Mouse (Mus musculus): Measurements from ENCODE around the gene Defa36. TPM values are rescaled to one million over a fixed set of nuclear protein-coding genes. Genes with fewer than 3 reads are reported as not detected.

Defa36 gene
- 52.6 TPM for polyA plus RNA-seq (2014; fragmentation: Illumina TruSeq; extraction: RNeasy Lipid Tissue Mini Kit (QIAGEN cat#74804); ENCODE audit: low replicate concordance)

GRCm38 (mm10) chr8:21427111-21427510 lies at the start of gene Defa36:
Gene Defa36 (plus strand): TSS chr8:21427411.

DNA sequence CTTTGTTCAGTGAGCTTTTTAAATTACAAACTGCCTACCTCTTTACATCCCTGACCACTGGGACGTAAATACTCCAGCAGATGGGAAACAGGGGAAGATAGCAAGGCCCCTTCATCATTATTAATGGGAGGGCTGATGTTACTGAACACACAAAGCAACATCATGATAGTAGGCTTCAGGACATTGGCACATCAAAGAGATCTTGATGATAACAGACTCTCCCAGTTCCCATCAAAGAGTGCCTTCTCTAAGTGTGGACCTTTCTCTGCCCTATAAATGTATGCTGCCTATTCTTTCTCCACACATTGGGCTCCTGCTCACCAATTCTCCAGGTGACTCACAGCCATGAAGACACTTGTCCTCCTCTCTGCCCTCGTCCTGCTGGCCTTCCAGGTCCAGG lies 49.0 kb upstream of the Defa36 start, which contains the start of gene Defa2:
Defa2 (plus strand) TSS at position 301 of the 400 bp plus-strand sequence.

GRCm38 (mm10) chr8:21391511-21391910 lies 35.7 kb upstream of the Defa36 start, which contains the start of gene Defa33:
Gene Defa33 (plus strand): TSS chr8:21391811.

GRCm38 (mm10) chr8:21456460-21456859 lies 29.2 kb downstream of the Defa36 start, which contains the start of gene Gm7849:
Gene Gm7849 (minus strand): TSS chr8:21456560.

Other genes starting within 250 kb of the Defa36 start
- gene Defa31, start 235.8 kb upstream of the Defa36 start, polyA plus RNA-seq (2014; fragmentation: Illumina TruSeq; extraction: RNeasy Lipid Tissue Mini Kit (QIAGEN cat#74804); ENCODE audit: low replicate concordance), result 5,443 TPM
- not detected for gene Gm15293, start 225.8 kb upstream of the Defa36 start, polyA plus RNA-seq (2014; fragmentation: Illumina TruSeq; extraction: RNeasy Lipid Tissue Mini Kit (QIAGEN cat#74804); ENCODE audit: low replicate concordance)
- gene Gm15292, start 177.7 kb upstream of the Defa36 start, polyA plus RNA-seq (2014; fragmentation: Illumina TruSeq; extraction: RNeasy Lipid Tissue Mini Kit (QIAGEN cat#74804); ENCODE audit: low replicate concordance), result 82.5 TPM
- not detected for gene Defa27, start 111.9 kb upstream of the Defa36 start, polyA plus RNA-seq (2014; fragmentation: Illumina TruSeq; extraction: RNeasy Lipid Tissue Mini Kit (QIAGEN cat#74804); ENCODE audit: low replicate concordance)
- gene Defa29, start 100.4 kb upstream of the Defa36 start, polyA plus RNA-seq (2014; fragmentation: Illumina TruSeq; extraction: RNeasy Lipid Tissue Mini Kit (QIAGEN cat#74804); ENCODE audit: low replicate concordance), result 41.6 TPM
- 12.8 TPM for gene Defa2, start 48.9 kb upstream of the Defa36 start, polyA plus RNA-seq (2014; fragmentation: Illumina TruSeq; extraction: RNeasy Lipid Tissue Mini Kit (QIAGEN cat#74804); ENCODE audit: low replicate concordance)
- gene Defa33, start 35.6 kb upstream of the Defa36 start, polyA plus RNA-seq (2014; fragmentation: Illumina TruSeq; extraction: RNeasy Lipid Tissue Mini Kit (QIAGEN cat#74804); ENCODE audit: low replicate concordance), result 12.8 TPM
- gene Gm7849, start 29.1 kb downstream of the Defa36 start, polyA plus RNA-seq (2014; fragmentation: Illumina TruSeq; extraction: RNeasy Lipid Tissue Mini Kit (QIAGEN cat#74804); ENCODE audit: low replicate concordance), result not detected
- gene Defa20, start 81.8 kb downstream of the Defa36 start, polyA plus RNA-seq (2014; fragmentation: Illumina TruSeq; extraction: RNeasy Lipid Tissue Mini Kit (QIAGEN cat#74804); ENCODE audit: low replicate concordance), result 5.3 TPM
- gene Defa32, start 101.6 kb downstream of the Defa36 start, polyA plus RNA-seq (2014; fragmentation: Illumina TruSeq; extraction: RNeasy Lipid Tissue Mini Kit (QIAGEN cat#74804); ENCODE audit: low replicate concordance), result 5.3 TPM
- gene Defa37, start 138.0 kb downstream of the Defa36 start, polyA plus RNA-seq (2014; fragmentation: Illumina TruSeq; extraction: RNeasy Lipid Tissue Mini Kit (QIAGEN cat#74804); ENCODE audit: low replicate concordance), result 2,479 TPM
- not detected for gene Defa28, start 155.6 kb downstream of the Defa36 start, polyA plus RNA-seq (2014; fragmentation: Illumina TruSeq; extraction: RNeasy Lipid Tissue Mini Kit (QIAGEN cat#74804); ENCODE audit: low replicate concordance)
- 425 TPM for gene Gm7861, start 167.1 kb downstream of the Defa36 start, polyA plus RNA-seq (2014; fragmentation: Illumina TruSeq; extraction: RNeasy Lipid Tissue Mini Kit (QIAGEN cat#74804); ENCODE audit: low replicate concordance)
- 232 TPM for gene Defa26, start 190.8 kb downstream of the Defa36 start, polyA plus RNA-seq (2014; fragmentation: Illumina TruSeq; extraction: RNeasy Lipid Tissue Mini Kit (QIAGEN cat#74804); ENCODE audit: low replicate concordance)
- gene Defa17, start 228.4 kb downstream of the Defa36 start, polyA plus RNA-seq (2014; fragmentation: Illumina TruSeq; extraction: RNeasy Lipid Tissue Mini Kit (QIAGEN cat#74804); ENCODE audit: low replicate concordance), result 6,963 TPM
- 146 TPM for gene Defa34, start 238.4 kb downstream of the Defa36 start, polyA plus RNA-seq (2014; fragmentation: Illumina TruSeq; extraction: RNeasy Lipid Tissue Mini Kit (QIAGEN cat#74804); ENCODE audit: low replicate concordance)

All from small intestine, adult 10 weeks (tissue).